Mouse (Mus musculus) layer of hippocampus, adult 8-10 months (tissue): ENCODE data around the gene Cdh23. TPM values are rescaled to one million over a fixed set of nuclear protein-coding genes. Genes with fewer than 3 reads are reported as not detected.

ENCODE experiments used
- DNase-seq, 2 experiments: peaks; one replicate each; pipeline ENCODE4 v3.0.0; 2022; ENCODE audit warnings: low spot score in 2 of 2
- total RNA-seq, 4 experiments: library from RNA; stranded (reverse); gene quantifications; 2 replicates each; pipeline ENCODE4 v1.2.4; 2022

Cdh23 gene
- total RNA-seq, 4 experiments from 2014 or later, result 3.5 to 5.6 (median 4.0) TPM

DNA sequence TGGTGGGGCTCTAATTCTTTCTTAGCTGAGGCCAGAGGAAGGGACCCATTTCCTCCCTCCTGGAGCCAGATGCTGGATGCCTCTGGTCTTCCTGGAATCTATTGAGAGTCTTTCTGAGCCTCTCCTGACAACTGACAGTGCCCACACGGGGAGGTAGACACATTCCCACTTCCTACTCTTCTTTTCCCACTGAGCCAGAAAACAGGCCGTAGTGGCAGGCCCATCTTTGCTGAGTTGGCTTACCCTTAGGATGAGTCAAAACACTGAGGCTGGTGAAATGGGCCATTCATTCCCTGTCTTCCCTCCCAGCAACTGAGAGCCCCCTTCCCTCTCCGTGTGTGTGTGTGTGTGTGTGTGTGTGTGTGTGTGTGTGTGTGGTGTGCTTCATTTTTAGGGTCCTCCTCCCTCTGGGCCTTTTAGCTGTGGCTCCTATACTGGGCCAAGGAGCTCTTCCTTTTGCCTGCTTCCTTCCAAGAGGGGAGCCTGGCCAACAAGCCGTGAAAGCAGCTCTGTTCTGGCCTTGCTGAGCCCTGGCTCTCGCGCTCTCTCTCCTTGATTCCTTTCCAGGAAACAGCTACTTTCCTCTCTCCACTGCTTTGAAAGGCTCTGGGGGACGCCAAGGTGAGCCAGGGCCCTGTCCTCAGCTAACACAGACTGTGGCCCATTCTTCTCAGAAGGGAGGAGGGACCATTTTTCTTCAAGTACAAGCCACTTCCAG lies 290.7 kb downstream of the Cdh23 start:
- peak; percentile 49 to 72 for DNase-seq

DNA sequence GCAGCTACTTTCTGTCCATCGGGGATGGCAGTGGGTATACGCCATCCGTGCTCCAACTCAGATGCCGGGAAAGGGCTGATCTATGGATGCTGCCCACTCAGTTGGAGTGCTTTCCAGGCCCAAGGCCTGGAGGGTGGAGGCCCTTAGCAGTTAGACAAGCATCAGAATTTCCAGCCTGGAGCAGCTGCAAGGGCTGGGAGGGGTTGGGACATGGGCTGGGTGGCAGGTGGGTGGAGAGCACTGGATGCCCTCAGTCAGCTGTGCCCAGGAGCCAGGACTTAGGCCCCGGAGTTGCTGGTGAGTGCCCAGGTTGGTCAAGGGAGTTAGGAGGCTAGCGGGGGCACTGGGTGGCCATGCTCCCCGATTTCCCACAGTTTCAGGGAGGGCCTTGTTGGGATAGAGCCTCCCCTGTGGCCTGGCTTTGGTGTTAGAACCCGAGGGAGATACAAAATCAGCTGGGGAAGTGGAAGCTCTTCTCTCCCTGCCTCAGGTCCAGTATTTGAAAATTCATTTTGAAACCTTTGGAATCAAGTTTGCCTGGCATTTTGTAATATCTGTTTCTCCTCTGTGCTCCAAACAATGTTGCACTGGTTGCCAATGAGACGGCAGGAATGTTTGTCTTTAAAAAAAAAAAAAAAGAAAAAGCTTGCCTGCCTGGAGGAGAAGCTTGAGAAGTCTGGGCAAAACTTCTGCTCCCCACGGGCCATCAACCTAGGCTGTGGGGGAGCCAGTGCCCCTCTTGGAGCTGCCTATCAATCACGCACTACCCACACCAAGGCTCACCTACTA lies 295.6 kb downstream of the Cdh23 start:
- DNase-seq, result no peak

DNA sequence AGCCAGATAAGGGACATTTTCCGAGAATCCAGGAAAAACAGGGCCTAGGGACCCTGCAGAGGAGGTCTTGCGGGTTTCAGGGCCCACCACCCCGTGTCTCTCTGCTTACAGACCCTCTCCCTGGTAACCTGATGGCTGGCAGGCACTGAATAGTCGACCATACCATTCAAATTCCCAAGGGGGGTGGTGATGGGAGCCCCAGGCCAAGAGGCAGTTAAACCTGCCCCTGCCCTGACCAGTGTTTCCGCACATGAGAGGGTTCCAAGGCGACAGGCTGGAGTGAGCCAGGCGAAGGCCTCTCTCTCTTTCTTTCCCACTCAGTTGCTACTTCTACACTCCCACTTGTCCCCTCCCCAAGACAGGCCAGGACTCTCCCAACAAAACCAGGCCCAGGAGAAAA lies 296.8 kb downstream of the Cdh23 start, which contains the start of gene Gm17455:
Gene Gm17455, plus strand, starts transcription at position 278 of the 400 bp plus-strand sequence.
- DNase-seq, result no peak

DNA sequence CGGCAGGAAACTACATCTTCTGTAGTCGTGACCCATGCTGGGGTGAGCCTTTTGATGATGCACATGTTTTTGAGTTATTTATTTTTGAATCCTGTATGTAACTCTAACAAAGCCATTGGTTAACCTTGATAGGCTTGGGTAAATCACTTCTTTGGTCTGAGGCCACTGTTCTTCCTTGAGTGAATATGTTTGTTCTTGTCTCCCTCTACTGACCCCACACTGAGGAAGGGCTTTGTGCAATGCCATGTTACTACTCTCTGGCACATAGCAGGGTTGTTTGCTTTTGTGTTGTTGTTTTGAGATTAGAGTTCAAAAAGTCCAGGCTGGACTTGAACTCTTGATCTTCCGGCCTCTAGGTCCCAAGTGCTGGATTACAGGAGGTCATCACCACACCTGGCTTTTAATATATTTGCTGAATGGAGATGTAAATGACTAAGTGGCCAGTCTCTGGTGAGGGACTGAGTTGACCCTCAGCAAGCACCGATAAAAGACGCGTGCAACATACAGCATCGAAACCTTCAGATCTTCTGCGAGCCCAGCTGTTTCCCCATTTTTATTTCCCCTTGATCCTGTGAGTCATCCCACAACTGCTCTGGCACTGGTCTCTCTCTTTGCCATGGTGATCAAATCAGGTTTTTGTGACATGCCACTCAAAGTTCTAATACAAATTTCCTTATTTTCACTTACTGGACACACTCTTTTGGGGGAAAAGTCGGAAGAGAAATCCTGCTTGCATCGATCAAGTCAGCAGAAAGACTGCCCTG lies 298.1 kb downstream of the Cdh23 start:
- no peak for DNase-seq

DNA sequence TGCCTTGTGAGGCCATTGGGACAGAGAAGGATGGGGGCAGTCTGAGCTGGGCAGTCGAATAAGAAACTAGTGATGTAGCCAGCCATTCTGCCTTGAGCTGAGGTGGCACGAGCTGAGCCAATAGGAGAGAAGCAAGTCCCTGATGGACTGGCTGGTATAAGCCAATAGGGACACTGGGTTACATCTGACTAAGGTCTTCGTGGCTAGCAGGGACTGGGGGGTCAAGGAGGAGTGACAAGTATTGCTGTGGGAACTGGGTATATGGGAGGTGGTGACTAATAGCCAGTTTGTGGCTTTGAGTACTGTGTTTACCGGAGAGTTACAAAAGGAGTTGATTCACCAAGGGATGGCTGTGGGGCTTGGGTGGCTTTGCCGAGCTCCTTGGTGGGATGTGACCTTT lies 300.7 kb downstream of the Cdh23 start:
- no peak for DNase-seq

DNA sequence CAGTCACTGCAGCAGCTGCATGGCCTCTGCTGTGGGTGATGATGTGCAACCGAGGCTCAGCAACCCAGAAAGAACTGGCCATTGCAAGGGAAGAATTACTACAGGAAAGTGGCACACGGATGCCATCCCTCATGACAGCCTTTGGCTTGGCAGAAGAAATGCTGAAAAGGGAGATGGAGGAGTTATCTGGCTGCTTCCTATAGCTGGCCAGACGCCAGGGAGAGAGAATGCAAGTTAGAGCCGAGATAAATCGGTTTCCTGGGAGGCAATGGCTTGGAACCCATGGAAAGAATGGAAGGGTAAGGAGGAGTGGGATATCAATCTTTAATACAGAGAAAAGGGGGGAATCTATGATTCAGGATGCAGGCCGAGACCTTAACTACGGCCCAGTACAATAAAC lies 301.4 kb downstream of the Cdh23 start:
- DNase-seq, result no peak

DNA sequence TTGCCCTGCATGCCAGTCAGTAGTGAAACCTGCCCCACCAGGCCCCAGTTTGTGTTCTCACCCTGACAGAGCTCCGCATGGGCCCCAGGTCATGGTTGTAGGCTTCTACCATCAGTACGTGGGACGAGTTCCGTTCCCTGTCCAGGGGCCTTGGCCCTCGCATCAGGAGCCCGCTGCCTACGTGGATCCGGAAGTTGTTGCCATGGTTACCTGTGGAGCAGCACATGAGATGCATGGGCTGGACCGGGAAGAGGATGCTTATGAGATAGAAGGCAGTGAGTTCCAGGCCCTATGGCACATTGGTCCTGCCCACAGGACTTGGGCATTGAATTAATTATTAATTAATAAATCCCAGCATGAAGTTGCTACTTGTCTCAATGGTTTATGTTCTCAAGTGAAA lies 304.6 kb downstream of the Cdh23 start:
- no peak for DNase-seq

DNA sequence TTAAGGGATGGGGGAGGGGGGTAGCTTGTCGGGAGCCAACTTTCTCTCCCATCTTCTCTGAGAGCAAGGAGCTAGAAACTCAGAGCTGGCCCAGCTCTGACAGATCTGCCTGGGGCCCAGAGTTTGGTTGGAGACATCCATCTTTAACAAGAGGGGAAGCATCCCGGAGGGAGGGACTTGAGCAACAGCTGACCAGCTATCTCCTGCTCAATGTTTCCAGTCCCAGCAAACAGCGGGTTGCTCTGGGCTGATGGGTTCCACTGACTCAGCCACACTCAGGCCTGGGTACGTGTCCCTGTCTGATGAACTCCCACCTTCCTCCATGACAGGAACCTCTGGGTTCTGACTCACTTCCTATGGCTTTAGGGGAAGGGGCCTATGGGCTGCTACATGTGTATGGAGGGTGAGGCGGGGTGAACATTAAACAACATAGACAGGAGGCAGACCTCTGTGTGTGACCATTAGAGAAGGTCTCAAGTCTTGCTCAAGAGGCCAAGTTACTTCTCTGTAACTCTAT lies 305.3 kb downstream of the Cdh23 start:
- no peak for DNase-seq

DNA sequence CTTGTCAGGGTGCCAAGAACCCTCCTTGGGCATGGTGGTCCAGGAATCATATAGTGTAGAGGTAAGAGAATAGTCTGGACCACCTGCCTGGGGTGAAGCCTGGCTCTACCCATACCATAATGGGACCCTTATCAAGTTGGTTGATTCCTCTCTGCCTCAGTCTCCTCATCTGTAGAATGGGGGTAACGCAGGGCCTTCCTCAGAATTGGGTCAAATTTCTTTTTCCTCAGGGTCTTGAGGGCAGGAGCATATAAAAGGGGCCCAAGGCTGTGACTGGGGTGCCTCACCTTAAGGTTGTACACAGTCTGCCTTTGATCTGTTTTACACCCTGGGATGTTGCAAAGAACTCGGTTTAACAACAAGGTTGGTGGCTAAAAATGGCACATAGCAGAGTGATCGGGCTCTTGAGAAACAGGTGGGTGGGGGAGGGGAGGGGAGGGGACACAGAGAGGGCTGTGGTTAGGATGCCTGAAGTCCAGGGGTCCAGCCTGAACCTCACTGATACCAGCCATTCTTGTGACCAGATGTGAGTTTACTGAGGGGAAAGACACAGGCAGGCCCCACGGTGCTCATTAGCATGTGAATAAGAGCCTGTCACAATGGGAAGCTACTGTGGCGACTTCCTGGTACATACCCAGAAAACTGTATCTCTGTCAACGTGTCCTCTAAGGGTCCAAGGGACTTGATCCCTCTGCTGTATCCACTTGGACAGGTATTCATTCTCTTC lies 305.9 kb downstream of the Cdh23 start:
- DNase-seq, result no peak

DNA sequence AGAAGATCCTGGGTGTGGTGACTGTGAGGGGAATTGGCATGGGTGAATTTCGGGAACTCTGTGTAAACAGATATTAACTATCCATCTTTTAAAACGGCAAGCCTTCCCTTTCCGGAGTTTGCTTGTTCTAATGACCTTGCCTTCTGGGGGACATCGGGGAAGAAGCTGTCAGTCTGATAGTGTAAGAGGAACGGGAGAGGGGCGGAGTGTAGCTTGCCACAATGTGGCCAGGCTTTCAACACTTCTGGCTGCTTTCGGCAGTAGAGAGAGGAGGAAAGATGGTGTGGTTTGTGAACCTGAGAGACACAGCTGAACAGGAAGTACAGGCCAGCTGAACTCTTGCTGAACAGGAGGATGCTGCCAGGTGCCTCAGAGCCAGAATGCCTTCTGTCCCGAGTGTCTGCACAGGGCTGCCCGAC lies 306.8 kb downstream of the Cdh23 start:
- no peak for DNase-seq

DNA sequence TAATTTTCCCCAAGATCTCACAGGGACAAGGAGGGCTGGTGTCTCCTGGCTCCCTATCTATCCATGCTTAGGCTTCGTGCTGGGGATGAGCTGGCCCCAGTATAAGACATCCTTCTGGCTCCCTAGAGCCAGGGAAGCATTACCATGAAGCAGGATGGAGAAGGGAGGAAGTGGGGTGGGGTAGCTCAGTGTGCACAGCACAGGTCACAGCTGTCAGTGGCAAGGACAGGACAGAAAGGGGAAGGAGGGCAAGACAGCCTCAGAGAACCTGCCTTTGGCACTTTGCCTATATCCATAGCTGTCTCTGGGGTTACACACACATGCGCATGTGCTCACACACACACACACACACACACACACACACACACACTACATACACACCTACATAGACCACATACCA lies 308.0 kb downstream of the Cdh23 start:
- no peak for DNase-seq

DNA sequence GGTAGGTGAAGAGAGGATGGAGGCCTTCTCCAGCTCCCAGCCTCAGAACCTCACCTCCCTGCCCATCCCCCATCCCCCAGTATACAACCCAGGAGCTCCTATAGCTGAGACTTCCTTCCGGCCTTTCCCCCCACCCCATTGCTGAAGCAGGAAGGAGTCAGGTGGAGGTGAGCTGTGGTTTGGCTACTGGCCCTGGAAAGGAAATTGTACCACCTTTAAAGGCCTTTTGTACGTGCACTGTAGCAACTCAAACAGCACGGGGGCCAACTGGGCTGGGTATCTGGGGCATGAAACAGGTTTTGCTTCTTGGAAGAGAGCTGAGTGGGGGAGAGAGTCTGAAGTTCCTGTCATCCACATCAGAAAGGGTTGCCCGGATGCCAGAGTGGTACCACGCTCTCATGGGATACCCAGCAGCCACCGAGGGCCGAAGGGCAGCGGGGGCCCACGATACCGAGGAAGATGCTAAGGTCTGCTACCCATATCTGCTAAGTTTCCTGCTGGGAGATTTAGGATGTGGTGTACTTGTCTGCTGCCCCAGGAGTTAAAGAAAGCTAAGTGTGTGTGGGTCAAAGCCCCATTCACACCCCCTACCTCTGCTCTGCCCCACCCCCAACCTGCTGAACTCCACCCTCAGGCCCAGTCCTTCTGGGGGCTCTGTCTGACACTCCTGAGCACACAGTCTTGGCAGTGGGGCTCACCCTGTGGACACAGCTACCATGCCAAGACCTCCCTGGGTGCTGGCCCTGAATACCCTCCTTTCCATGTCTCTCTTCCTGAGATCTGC lies 315.0 kb downstream of the Cdh23 start:
- no peak for DNase-seq

DNA sequence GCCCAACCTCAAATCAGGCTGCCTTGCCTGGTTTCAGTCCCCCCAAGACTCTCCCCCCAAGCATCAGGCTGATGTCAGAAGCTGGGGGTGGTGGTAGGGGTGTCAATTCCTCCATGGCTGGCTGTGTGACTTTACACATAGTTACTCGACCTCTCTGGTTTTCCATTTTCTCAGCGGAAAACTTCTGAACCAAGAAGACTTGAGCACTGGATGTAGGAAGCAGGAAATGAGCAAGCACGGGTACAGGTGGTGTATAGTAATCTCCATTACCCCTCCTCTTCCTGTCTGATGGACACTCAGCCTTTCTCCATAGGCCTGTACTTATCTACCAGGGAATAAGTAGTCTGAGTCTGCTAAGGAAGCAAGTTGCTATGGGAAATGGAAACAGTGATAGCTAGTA lies 316.1 kb downstream of the Cdh23 start:
- DNase-seq, result no peak

DNA sequence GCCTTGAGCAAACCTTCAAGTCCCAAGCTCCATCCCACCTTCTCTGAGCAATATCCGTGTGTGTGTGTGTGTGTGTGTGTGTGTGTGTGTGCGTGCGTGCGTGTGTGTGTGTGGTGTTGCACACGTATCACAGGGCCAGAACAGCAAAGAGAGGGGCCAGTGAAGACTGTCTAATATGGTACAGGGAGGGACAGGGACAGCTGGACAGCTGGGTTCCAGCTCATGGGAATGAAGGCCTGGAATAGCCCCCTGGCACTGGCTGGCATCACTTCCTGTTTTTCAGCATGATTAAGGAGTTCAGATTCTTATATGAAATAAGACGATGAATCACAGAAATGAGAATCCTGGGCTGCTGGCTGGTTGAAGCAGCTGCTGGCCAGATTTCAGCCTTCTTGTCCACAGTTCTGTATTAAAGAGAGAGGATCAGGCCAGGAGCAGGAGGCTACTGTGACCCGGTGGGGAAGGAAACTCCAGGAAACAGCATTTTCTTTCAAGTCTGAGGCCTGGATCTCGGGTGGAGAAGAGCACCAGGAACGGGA lies 316.8 kb downstream of the Cdh23 start:
- DNase-seq, result no peak

DNA sequence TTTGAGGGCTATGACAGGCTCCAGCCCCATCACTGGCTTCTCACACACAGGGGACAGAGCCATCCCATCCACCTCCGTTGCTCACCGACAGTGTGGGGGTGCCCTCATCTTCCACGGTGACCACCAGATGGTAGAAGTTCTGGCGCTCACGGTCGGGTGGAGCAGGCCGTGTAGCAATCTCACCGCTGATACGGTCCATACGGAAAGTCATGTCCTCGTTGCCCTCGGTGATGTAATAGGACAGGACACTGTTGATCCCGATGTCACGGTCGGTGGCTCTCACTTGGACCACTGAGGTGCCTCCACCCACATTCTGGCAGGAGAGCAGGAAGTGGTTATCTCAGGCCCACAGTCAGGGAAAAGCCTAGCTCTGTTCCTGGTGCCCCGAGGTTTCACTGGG lies 319.6 kb downstream of the Cdh23 start:
- DNase-seq, result no peak

DNA sequence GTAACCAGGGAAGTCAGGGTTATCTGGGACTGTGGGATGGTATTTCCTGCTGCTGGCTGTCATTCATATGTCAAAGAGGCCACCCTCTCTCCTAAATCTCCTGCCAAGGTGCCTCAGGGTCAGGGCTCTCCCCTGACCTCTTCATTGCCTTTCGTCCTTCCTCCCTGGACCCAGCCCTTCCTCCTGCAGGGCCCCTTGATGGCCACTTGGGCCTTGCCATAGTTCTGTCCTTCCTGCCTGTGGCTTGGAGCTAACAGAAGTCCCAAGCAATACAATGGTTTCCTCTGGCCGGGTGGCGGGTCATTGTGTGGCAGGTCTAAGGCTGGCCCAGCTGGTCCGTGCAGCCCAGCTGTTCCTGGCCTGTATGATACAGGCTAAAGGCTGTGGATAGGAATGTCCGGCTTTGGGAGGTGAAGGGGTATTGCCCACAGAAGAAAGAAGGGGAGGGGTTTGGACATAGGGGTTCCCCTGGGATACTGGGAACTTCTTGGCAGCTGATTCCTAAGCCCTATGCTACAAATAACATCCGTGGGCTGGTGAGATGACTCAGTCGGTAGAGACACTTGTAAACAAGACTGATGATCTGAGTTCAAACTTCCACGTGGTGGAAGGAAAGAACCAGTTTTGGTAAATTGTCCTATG lies 322.2 kb downstream of the Cdh23 start:
- no peak for DNase-seq

DNA sequence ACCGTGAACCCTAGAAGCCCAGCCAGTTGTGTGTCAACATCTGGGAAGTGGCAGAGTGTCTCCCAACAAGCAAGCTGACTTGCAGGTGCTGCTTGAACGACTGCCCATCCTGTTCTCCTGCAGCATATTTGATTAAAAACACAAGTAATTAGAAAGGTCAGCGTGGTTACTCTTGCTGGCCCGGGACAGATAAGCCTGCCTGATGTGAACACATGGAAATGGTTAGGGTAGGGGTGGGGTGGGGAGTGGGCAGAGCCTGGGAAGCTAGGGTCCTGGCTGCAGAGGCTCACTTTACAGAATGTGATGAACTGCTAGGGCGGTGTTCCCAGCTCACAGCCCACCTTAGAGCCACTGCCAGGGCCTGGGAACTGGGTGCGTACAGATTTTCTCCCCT lies 322.8 kb downstream of the Cdh23 start:
- DNase-seq, result no peak

DNA sequence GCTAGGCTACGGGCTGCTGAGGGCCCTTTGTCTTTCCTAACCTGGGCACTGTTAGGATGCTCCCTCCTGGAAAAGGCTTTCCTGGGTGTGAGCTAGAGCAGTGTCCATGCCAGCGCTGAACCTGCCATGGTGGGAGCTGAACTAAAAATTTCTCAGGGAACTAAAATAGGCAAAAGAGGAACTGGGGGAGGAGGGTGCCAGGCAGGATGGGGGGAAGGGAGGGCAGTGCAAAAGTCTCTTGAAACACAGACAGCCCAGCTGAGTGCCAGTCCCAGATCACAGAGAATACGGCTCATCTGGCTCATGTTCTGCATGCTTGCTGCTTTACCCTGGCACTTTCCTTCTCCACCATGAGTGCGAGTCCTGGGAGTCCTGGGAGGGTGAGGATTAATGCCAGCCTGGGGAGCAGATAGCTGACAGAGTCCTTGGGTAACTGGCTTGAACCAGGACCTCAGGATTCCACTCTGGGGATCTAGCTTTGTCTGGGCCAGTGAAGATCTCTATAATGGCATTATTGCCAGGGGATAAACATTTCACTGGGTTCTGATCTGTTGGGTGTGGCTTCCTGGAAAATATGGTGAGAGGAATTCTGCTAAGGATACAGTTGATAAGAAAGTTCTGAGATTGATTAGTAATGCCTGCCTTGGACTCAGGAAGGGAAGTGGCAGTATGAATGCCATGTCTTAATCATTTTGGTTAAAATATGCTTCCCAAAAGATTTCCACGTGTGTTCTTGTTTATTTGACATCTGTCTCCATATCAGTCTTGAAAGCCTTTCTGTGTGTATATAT lies 324.5 kb downstream of the Cdh23 start:
- DNase-seq, result no peak

DNA sequence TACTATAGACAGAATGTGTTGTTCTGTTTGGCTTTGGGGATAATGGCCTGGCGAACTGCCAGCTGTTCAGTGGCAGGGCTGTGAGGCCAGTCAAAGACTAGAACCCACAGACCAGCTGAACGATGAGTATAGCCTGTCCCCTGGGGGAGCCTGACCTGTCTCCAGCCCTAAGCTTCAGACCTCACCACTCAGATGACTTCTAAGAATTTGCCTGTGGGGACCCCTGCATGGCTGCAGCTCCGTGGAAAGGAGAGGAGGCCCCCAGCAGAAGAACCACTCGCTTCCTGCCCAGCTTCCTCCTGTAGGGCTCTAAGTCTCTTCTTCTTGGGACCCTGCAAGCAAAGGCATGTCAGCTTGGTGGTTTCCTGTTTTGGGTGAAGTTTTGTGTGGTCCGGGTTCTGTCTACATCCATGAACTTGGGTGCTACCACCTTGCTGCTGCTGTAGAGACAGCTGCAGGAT lies 325.7 kb downstream of the Cdh23 start:
- DNase-seq, result no peak
